Mouse (Mus musculus) forebrain, embryonic 13.5 days (tissue): ENCODE results near the gene Gm20388. TPM values are rescaled to one million over a fixed set of nuclear protein-coding genes. Genes with fewer than 3 reads are reported as not detected.
A peak's percentile ranks its signal among the peaks of the same experiment; 100 is the strongest.

Experiments used
- ATAC-seq: fragments of 200-750 bp; cut with Nextera tagmentation; 2 replicates; pipeline ENCODE4 v1.8.0; 2017
- H3K27ac ChIP-seq: fragments of 300-500 bp; sonication (generic); 2 replicates; pipeline ENCODE4 v1.5.1; 2015; ENCODE audit warnings: inconsistent platforms, mild to moderate bottlenecking, moderate library complexity
- H3K27me3 ChIP-seq: fragments of 300-500 bp; sonication (generic); 2 replicates; pipeline ENCODE4 v1.6.1; 2015; ENCODE audit warnings: mild to moderate bottlenecking, inconsistent platforms
- H3K36me3 ChIP-seq: fragments of 300-500 bp; sonication (generic); 2 replicates; pipeline ENCODE4 v1.6.1; 2015; ENCODE audit warnings: mild to moderate bottlenecking, inconsistent platforms; ENCODE audit not compliant: poor library complexity, severe bottlenecking
- H3K4me1 ChIP-seq: fragments of 300-500 bp; sonication (generic); 2 replicates; pipeline ENCODE4 v1.6.1; 2015; ENCODE audit warnings: inconsistent platforms
- H3K4me2 ChIP-seq: fragments of 300-500 bp; sonication (generic); 2 replicates; pipeline ENCODE4 v1.6.1; 2015; ENCODE audit warnings: inconsistent platforms, mild to moderate bottlenecking, moderate library complexity
- H3K4me3 ChIP-seq: fragments of 300-500 bp; sonication (generic); 2 replicates; pipeline ENCODE4 v1.5.1; 2015; ENCODE audit warnings: mild to moderate bottlenecking, inconsistent platforms
- H3K9ac ChIP-seq: fragments of 300-500 bp; sonication (generic); 2 replicates; pipeline ENCODE4 v1.6.1; 2015; ENCODE audit warnings: mild to moderate bottlenecking, inconsistent platforms
- H3K9me3 ChIP-seq: fragments of 300-500 bp; sonication (generic); replicated peaks from 2 replicates; pipeline ENCODE4 v1.6.1; 2016; ENCODE audit warnings: inconsistent platforms
- WGBS: fragments of 180-500 bp; shearing (Covaris S2); methylation state at CpG from one replicate; pipeline ENCODE4 v1.1.7; 2015; 5-methylcytosine and 5-hydroxymethylcytosine counted together
- polyA plus RNA-seq: library from polyadenylated mRNA; unstranded; fragments of >200 nt; fragmentation: Nextera tagmentation; extraction: Ambion mirVana; gene quantifications from 2 replicates; pipeline ENCODE4 v1.2.1, GENCODE M21; 2015

Gm20388 gene
- polyA plus RNA-seq, 1 experiment from 2014 or later, result 5.6 TPM

GRCm38 (mm10) chr8:120479691-120480090 is 569.0 kb downstream of the Gm20388 start:
- 97% methylated on average over 4 of the region's 4 CpGs for WGBS

GRCm38 (mm10) chr8:120482015-120482689 is 571.5 kb downstream of the Gm20388 start:
- Histone ChIP-seq H3K36me3 (no peaks in the 10 kb centered on the region), H3K4me2 (no peak overlapping the region), H3K4me1 (peaks cover 60% of the 10 kb centered on the region), H3K27ac (no peak overlapping the region), H3K9ac (no peak overlapping the region), H3K4me3 (no peak overlapping the region), H3K9me3 (no peaks in the 10 kb centered on the region), H3K27me3 (no peaks in the 10 kb centered on the region)
- no peak for ATAC-seq
- 82% methylated on average over 8 of the region's 9 CpGs for WGBS

More at GRCm38 (mm10) chr8:120479691-120480090, 569.0 kb downstream of the Gm20388 start:
- H3K9ac ChIP-seq, result no peak overlapping the region
- no peaks in the 10 kb centered on the region for H3K27me3 ChIP-seq
- no peaks in the 10 kb centered on the region for H3K36me3 ChIP-seq
- no peak for ATAC-seq
- H3K4me1 ChIP-seq, result peaks cover 58% of the 10 kb centered on the region
- no peak overlapping the region for H3K4me2 ChIP-seq
- no peaks in the 10 kb centered on the region for H3K9me3 ChIP-seq
- H3K4me3 ChIP-seq, result no peak overlapping the region
- no peak overlapping the region for H3K27ac ChIP-seq

GRCm38 (mm10) chr8:120484460-120484859 is 573.8 kb downstream of the Gm20388 start:
- no peaks in the 10 kb centered on the region for H3K9me3 ChIP-seq
- H3K4me1 ChIP-seq, result peaks cover 46% of the 10 kb centered on the region
- peak overlapping the region; percentile 100 for H3K27ac ChIP-seq
- peak overlapping the region; percentile 94; the same call in 1 of the 2 replicates for H3K4me2 ChIP-seq
- H3K4me3 ChIP-seq, result no peak overlapping the region
- WGBS, result 31% methylated on average over 6 of the region's 6 CpGs
- no peak for ATAC-seq
- H3K27me3 ChIP-seq, result no peaks in the 10 kb centered on the region
- no peaks in the 10 kb centered on the region for H3K36me3 ChIP-seq
- peak overlapping the region; percentile 43 for H3K9ac ChIP-seq

GRCm38 (mm10) chr8:120485116-120485515 is 574.5 kb downstream of the Gm20388 start:
- Histone ChIP-seq H3K4me3 (no peak overlapping the region), H3K36me3 (no peaks in the 10 kb centered on the region), H3K27ac (peak overlapping the region; percentile 100), H3K9ac (peak overlapping the region; percentile 43; the same call in 1 of the 2 replicates), H3K4me2 (peak overlapping the region; percentile 94), H3K9me3 (no peaks in the 10 kb centered on the region), H3K27me3 (no peaks in the 10 kb centered on the region), H3K4me1 (peaks cover 53% of the 10 kb centered on the region)
- ATAC-seq, result 0 out of 2 replicates have a peak, but pooled peaks have one; percentile 11
- 20% methylated on average over 6 of the region's 6 CpGs for WGBS

- no peaks in the 10 kb centered on the region for H3K36me3 ChIP-seq
- H3K9ac ChIP-seq, result peak overlapping the region; percentile 98
- peak overlapping the region; percentile 94 for H3K4me2 ChIP-seq
- peak overlapping the region; percentile 95 for H3K4me3 ChIP-seq
- H3K4me1 ChIP-seq, result peaks cover 60% of the 10 kb centered on the region
- H3K27ac ChIP-seq, result peak overlapping the region; percentile 100
- WGBS, result 16% methylated on average over 21 of the region's 21 CpGs
- ATAC-seq, result no peak
- H3K27me3 ChIP-seq, result no peaks in the 10 kb centered on the region
- no peaks in the 10 kb centered on the region for H3K9me3 ChIP-seq
These were observed 575.2 kb downstream of the Gm20388 start for GRCm38 (mm10) chr8:120485551-120486476.

GRCm38 (mm10) chr8:120486477-120487376 is 576.1 kb downstream of the Gm20388 start:
- H3K4me3 ChIP-seq, result peak overlapping the region; percentile 95
- no peaks in the 10 kb centered on the region for H3K27me3 ChIP-seq
- peaks cover 69% of the 10 kb centered on the region for H3K4me1 ChIP-seq
- no peaks in the 10 kb centered on the region for H3K9me3 ChIP-seq
- no peaks in the 10 kb centered on the region for H3K36me3 ChIP-seq
- WGBS, result 2% methylated on average over 50 of the region's 50 CpGs
- H3K27ac ChIP-seq, result peak overlapping the region; percentile 100
- ATAC-seq, result peak; percentile 20
- peak overlapping the region; percentile 98 for H3K9ac ChIP-seq
- peak overlapping the region; percentile 94 for H3K4me2 ChIP-seq

GRCm38 (mm10) chr8:120487377-120487728 is 576.7 kb downstream of the Gm20388 start:
- H3K27me3 ChIP-seq, result no peaks in the 10 kb centered on the region
- H3K4me1 ChIP-seq, result peaks cover 75% of the 10 kb centered on the region
- peak overlapping the region; percentile 94 for H3K4me2 ChIP-seq
- H3K4me3 ChIP-seq, result peak overlapping the region; percentile 95
- peak overlapping the region; percentile 100 for H3K27ac ChIP-seq
- under 1% methylated on average over 19 of the region's 34 CpGs for WGBS
- no peak; the same call in 1 of the 2 replicates for ATAC-seq
- H3K36me3 ChIP-seq, result no peaks in the 10 kb centered on the region
- peak overlapping the region; percentile 98 for H3K9ac ChIP-seq
- H3K9me3 ChIP-seq, result no peaks in the 10 kb centered on the region

- no peaks in the 10 kb centered on the region for H3K36me3 ChIP-seq
- no peaks in the 10 kb centered on the region for H3K9me3 ChIP-seq
- peak overlapping the region; percentile 95 for H3K4me3 ChIP-seq
- peaks cover 81% of the 10 kb centered on the region for H3K4me1 ChIP-seq
- peak; percentile 57 for ATAC-seq
- no peaks in the 10 kb centered on the region for H3K27me3 ChIP-seq
- peak overlapping the region; percentile 98 for H3K9ac ChIP-seq
- peak overlapping the region; percentile 94 for H3K4me2 ChIP-seq
- WGBS, result under 1% methylated on average over 50 of the region's 55 CpGs
- peak overlapping the region; percentile 100 for H3K27ac ChIP-seq
These were observed 577.3 kb downstream of the Gm20388 start for GRCm38 (mm10) chr8:120487729-120488510.

GRCm38 (mm10) chr8:120488636-120489131 is 578.0 kb downstream of the Gm20388 start:
- H3K9ac ChIP-seq, result peak overlapping the region; percentile 98
- under 1% methylated on average over 24 of the region's 25 CpGs for WGBS
- H3K9me3 ChIP-seq, result no peaks in the 10 kb centered on the region
- H3K4me3 ChIP-seq, result peak overlapping the region; percentile 95
- peaks cover 82% of the 10 kb centered on the region for H3K4me1 ChIP-seq
- no peaks in the 10 kb centered on the region for H3K36me3 ChIP-seq
- H3K27me3 ChIP-seq, result no peaks in the 10 kb centered on the region
- peak overlapping the region; percentile 94 for H3K4me2 ChIP-seq
- H3K27ac ChIP-seq, result peak overlapping the region; percentile 100
- 0 out of 2 replicates have a peak, but pooled peaks have one; percentile 0 for ATAC-seq

GRCm38 (mm10) chr8:120489142-120489754 is 578.6 kb downstream of the Gm20388 start:
- H3K27me3 ChIP-seq, result no peaks in the 10 kb centered on the region
- H3K4me3 ChIP-seq, result peak overlapping the region; percentile 95
- peak overlapping the region; percentile 98 for H3K9ac ChIP-seq
- under 1% methylated on average over 73 of the region's 73 CpGs for WGBS
- H3K4me2 ChIP-seq, result peak overlapping the region; percentile 94
- H3K9me3 ChIP-seq, result no peaks in the 10 kb centered on the region
- no peak for ATAC-seq
- peak overlapping the region; percentile 100 for H3K27ac ChIP-seq
- no peaks in the 10 kb centered on the region for H3K36me3 ChIP-seq
- H3K4me1 ChIP-seq, result peaks cover 82% of the 10 kb centered on the region
